Mouse (Mus musculus) cerebellum, postnatal 25 days (tissue): ENCODE results near the gene Adh5.

Experiments used
- DNase-seq, 2 experiments: peaks; one replicate each; pipeline ENCODE4 v3.0.0; 2021; ENCODE audit warnings: mixed read lengths in 2 of 2

Gene Adh5

DNA sequence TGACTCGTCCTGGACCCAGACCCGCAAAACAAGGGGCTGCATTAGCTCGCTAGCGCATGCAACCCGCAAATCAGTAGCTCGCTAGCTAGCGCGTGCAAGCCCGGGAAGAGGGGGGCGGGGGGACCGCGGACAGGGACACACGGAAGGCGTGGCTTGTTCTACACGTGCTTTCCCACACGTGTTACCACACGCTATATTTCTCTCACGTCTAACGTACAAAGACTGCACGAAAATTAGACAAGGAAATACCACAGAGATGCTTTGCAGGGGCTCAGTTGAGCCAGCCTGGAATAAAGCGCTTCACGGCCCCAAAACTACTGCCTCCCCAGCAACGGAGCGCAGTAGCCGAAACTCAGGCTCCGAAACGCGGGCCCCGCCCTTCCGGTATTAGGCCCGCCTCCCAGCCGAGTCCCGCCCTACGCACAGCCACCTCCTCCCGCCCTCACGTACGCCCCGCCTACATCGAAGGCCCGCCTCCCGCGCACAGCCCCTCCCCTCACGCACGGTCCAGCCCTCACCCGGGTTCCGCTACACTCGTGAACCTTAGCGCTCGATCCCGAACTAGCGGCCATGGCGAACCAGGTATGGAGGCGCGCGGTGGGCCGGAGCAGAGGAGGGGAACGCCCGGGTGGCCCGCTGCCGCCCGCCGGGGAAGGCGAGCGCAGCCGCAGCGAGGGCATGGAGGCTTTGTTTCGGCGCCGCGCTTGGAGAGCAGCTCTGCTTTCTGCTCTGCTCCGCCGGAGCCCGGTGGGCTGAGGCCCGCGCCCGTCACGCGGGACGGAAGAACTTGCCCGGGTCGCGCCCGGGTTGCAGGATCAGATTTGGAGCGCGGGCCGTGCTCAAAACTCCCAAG is at the start of gene Adh5:
Gene Adh5, plus strand, starts transcription at position 482 of the 853 bp plus-strand sequence.
- DNase-seq, result peak; percentile 90 to 96

DNA sequence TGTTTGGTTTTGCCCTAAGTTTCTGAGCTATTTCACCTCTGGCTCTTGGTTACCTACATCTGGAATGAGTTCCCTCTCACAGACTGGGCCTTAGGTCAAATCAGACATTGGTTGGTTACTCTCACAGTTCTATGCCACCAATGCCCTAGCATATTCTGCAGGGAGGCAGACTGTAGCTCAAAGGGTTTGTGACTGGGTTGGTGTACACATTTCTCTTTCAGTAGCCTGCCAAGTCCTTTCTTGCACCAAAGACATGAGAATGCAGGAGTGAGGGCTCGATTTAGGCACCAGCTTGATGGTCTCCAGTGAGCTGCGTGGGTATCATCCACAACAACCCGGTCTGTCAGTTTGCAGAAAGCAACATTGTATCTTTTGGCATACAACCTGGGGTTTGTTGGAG is 38.0 kb upstream of the Adh5 start:
- DNase-seq, result no peak

DNA sequence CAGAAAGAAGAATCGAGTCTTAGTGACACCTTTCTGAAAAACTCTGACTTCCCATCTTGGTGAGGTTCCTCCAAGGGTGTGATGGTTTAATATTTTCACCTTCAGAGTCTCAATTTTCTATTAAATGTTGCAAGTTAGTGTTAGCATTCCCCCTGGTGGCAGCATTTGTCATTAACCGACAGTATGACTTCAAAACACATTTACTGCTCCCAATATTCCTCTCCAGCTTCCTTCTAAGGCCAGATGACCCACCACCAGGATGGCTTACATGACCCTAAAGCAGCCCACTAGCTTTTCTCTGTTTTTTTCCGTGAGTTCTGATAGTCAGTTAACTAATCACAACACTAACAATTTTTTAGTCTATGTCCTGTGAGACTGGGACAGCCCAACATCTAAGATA is 37.6 kb upstream of the Adh5 start:
- peak; percentile 10 to 40 for DNase-seq

DNA sequence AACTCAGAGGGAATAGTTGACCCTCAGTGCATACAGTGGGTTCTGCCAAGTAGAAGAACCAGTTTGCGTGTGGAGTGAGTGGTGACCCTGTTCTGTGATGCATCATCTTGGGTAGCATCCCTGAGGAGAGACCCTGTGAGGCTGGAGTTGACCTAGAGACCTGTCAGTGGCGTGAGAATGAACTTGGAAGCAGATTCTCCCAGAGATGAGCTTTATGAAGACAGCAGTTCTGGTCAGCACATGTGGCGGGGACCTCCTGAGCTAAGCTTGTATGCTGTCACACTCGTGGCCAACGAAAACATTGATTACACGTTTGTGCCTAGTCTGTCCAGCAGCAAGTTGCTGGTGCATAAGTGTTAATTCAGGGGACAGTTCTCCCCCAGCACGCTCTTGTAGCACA is 37.1 kb upstream of the Adh5 start:
- no peak for DNase-seq

DNA sequence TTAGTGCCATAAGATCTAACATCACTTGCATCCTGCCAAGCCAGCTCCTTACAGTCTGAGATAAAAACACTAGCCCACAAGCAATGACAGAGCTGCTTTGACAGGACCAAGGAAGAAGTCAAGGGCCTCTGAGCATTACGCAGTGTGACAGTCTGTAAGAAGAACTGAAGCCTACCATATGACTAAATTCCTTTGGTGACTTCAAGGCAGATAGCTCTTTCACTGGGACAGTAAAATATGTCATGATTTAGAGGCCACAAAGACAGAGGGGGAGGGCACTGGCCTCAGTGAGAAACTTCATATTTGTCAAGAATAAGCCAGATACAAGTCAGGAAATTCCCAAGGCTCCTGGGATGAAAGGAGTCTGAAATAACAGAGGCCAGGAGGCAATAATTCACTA is 35.0 kb upstream of the Adh5 start:
- DNase-seq, result no peak

DNA sequence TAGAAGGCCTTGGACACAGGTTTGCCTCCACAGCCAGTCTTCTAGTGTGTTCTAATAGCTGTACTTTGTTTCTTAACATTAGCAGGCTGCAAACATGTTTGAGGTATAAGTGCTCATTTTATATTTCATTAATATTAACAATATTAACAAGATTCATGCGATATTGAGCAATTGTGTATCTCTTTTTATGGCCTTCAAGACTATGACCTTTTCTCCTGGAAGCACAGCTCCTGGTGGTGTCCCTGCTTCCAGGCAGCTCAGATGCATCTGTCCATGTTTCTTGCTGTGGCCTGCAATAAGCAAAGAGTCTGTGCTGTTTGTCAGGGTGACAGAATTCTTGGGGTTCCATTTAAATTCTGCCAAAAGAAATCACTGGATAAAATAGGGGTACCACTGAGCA is 33.3 kb upstream of the Adh5 start:
- DNase-seq, result no peak

DNA sequence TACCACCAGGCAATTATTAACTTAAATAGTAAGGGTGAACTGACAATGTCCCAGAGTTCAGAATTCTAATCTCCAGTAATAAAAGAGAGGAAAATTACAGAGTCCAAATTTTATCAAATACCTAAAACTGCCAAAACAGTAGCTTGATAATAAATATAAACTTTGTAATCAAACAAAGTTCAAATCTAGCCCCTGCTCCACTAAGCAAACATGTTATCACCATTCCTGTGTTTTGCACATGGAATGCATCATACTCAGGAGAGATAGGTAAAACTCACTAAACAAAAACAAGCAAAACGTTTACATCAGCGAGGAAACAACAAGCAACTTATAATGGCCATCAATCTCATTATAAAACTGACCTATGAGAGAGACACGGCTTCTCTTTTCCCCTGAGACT is 32.7 kb upstream of the Adh5 start:
- DNase-seq, result no peak

DNA sequence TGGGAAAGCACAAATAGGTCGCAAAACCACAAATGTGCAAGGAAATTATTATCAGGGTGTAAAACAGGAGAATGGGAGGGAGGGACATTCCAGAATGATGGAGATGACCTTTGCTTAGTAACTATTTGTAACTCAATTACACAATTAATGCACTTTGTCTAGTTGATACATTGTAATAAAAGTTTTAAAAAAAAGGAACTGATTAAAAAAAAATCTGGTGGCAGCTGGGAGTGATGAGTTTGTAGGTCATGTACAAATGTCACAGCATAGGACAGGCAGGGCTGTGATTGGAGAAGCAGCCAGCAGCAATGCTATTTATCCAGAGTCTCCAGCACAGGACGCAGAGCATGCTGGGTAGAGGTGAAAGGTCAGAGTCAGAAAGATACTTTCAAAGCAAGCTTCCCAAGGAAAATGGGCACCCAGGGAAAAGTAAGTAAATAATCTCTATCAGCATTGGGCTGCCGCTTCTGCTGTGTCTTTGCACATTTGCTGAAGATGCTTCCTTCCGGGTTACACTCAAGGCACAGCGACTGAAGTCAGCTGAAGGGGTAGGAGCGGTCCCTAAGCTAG is 27.7 kb upstream of the Adh5 start, which contains the start of gene Adh4:
Gene Adh4, plus strand, starts transcription at position 346 of the 570 bp plus-strand sequence.
- no peak for DNase-seq

DNA sequence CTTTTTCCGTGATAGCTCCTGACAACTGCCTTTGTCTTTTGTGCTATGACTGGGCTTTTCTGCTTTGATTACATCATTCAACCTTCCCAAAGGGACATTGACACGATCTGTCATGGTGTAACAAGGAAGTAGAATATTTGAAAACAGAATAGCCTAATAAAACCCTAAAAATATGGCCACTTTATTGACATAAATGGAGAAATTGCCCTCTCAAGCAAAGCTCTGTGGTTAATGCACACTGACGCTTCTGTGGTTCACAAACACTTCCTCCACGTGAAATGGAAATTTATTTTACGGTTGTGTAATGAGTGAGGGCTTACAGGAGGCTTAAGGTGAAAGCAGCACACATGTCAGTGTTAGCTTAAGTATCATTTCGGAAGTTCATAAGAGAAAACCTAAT is 23.5 kb upstream of the Adh5 start:
- DNase-seq, result no peak

DNA sequence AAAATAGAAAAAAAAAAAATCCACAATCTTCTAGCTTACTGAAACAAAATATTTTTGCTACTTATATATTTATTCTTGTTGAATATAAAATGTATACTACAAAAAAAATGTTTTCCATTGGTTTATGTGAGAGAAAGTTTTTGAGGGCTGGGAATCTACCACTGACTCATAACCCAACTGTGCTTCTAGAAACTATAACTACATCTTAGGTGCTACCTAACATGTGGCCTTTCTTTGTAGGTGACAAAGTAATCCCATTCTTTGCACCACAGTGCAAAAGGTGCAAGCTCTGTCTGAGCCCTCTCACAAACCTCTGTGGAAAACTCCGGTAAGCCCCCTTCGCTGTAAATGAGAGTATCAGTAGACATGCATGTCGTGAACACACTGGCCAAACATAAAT is 22.5 kb upstream of the Adh5 start:
- DNase-seq, result no peak

DNA sequence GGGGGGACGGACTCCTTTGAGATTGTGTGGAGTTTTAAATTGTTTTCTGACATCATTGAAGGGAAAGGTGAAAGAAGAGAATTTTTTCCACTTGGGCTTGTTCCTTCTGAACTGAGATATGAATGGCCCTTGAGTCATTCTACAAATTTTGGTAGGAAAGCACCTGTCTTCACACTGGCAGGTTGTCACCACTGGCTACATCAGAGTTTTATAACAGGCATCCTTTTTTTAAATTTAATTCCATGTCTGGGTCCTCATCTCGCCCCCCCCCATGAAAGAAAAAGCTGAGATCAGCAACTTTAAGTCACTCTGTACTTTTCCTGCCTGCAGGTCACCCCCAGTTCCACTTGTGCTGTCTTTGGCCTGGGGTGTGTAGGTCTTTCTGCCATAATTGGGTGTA is 19.2 kb upstream of the Adh5 start:
- DNase-seq, result no peak

DNA sequence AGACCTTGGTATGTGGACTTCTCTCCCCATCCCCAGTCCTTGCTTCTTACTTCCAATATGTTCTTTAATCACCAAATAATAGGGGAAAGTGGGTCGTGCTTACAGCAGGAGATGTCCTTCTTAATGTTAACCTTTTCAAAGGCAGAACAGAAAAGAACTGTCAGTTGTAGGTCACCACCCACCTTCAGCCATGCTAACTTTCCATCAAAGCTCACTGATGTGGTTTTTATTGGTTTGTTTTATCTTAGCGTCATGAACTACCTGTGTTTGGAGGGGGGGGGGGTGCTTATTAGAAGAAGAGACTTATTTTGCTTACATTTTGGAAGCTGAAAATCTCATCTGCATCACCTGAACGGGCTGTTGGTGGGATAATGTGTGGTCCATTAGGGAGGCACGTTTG is 18.6 kb upstream of the Adh5 start:
- no peak for DNase-seq

DNA sequence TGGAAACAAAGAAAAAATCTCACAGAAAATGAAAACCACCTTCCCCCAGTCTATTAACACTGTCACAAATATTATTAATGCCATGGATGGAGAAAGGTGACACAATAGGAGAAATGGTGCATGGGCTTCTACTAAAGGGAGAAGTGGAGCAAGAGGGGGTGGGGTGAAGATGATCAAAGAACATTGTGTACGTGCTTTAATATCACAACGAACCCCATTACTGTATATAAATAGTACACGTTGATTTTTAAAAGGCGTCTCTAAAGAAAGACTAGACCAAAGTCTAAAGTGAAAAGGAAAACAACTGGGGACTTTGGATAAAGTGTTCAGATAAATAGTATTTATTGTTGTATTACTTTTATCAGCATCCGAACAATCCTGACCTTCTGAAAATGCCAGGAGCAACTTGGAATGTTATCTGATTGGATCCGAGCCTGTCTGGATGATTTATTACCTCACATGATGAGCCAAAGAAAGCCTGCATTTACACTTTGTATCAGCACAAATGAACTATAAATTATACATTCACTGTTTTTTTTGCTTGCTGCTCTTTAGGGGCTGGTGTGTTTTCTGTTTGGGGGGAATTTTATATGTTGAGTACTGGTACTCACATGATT is 12.4 kb upstream of the Adh5 start:
- no peak for DNase-seq

DNA sequence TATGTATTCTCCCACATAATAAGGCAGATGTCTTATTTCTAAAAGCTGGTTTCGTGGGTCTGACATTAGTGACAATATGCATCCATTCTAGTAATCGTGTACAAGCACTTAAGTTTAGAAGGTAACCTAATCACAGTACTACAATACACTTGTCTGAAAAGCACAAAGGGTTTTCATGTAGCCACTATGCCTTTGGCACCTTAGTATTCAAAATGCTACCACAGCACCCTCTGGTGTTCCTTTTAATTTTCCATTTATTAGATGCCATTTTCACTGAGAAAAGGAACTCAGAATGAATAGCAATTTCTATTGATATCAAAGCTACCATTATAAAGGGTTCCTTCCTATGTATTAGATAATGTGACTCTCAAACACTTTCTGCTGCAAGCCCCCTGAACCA is 11.1 kb upstream of the Adh5 start:
- no peak for DNase-seq

DNA sequence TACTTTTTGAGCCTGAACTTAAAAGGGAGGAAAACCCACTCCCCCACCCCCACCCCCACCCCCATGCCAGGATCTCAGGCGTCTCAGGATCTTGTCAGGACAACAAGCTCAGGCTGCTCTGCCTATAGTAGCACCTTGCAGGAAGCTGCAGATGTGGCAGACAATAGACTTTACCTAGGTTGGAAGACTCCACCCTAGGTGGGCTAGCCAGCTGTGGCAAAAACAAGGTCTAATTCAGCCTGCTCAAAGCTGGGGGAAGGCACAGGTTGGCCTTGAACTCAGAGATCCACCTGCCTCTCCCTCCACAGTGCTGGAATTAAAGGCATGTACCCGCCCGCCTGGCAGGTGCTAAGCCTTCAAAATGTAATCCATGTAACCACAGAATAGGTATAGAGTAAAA is 4.2 kb upstream of the Adh5 start:
- no peak for DNase-seq

DNA sequence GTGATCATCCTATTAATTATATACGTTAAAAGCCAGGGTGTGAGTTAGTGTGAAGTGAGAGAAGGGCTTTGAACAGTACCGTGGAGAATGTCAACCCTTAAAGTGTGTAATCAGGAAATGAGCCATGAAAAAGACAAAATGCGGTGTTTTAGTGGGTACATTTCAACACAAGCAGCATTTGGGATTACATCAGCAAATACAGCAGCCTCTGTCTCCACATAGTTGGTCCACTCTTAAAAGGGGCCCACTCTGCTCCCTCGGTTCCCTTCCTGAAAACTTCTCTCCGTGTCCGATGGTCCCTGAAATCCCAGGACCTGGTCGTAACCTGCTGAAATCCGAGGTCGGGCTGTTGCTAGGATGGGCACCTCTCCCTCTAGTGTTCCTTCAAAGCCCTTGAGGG is 690 bp upstream of the Adh5 start:
- no peak for DNase-seq

DNA sequence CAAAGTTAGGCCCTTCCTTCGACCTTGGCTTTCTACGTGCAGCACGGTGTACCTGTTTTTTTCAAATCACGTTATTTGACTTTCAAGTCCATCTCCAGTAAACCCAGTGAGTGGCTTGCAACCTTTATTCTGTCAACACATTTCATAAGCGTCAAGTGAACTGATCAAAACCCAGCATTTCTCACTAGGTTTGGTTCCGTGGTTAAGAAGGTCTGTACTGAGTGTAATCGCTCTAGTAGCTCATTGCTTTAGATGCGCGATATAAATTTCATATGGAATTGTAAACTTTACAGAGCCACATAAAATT is 525 bp downstream of the Adh5 start:
- no peak for DNase-seq

DNA sequence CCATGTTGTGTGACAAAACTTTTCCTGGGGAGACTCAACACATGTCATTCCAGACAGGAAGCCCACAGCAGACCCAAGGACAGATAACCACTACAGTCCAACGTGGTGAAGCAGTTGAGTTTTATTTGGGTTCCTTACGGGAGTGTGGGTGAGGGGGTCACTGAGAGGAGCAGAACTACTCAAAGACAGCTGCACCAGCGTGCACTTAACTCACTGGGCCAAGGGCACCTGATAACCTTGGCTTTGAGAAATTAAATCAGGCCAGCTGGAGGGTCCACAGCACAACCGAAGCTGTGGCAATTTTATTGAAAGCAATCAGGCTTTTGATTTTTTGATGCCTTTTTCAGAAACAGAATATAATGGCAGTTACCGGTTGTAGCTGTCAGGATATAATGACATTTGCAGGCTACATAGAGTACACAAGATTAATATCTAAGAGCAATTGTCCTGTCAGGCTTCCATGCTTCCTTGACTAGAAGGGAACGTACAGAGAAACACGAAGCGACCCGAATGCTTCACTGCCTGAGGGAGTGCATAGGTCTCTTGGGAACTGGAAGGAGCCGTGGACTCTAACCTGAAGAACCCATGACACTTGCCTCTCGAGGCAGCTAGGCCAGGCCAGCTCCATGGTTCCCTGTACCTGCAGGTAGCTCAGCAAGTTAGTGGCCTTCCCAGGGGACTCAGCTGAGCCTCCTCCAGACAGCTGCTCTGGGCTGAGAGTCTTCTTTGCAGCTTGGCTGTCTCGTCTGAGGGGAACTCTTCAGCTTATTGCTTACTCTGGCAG is 5.4 kb downstream of the Adh5 start:
- no peak for DNase-seq

DNA sequence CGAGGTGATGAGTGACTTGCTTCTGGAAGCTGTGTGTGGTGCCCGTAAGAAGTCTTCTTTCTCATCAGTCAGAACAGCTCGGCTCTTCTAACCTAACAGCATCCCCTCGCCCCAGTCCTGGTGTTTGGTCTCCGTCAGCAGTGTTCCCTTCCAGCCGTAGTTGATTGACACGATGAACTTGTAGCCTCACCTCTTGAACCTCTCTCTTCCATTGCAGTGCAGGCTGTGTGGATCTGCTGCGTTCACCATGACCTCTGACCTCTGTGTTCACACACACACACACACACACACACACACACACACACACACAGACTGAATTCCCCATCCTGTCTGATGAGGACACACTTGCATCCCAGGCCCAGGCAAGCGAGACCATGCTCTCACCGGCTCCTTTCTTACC is 9.3 kb downstream of the Adh5 start:
- no peak for DNase-seq

DNA sequence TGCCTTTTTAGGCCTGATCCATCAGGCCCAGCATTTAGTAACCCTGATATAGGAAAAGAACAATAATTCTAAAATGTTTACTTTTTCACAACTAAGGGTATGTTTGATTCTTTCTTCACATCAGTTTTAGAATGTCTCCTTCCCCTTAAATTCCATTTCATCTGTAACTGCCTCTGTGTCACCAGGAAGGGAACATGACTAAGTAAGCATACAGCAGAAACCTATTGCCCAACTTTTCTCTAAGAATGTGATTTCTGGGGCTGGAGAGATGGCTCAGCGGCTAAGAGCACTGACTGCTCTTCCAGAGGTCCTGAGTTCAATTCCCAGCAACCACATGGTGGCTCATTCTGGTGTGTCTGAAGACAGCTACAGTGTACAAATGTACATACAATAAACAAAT is 11.3 kb downstream of the Adh5 start:
- no peak for DNase-seq

DNA sequence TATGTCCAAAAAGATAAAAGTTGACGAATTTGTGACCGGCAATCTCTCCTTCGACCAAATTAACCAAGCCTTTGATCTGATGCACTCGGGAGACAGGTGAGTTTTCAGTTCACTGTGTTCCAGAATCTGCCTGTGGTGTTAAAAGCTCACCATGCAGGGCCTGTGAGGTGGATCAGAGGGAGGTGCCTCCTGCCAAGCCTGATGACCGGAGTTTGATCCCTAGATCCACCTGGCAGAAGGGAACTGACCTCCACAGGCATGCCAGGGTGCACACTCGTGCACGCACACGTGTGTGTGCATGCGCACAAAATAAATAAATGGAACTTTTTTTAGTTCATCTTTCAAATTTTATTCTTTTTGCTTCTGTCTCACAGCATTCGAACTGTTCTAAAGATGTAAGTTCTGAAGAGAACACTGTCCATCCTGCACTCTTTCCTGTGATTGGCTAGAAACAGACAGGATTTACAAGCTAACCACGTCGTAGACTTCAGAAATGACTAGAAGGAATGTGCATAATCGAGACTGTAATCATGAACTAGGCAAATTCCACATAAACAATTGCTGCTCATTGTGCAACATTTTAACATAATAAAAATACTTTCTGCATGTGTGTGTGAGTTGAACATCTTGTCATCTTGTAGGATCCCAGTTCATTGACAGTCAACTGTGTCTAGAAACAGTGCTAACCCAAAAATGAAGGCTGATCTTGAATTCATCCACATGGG is 12.0 kb downstream of the Adh5 start:
- no peak for DNase-seq

DNA sequence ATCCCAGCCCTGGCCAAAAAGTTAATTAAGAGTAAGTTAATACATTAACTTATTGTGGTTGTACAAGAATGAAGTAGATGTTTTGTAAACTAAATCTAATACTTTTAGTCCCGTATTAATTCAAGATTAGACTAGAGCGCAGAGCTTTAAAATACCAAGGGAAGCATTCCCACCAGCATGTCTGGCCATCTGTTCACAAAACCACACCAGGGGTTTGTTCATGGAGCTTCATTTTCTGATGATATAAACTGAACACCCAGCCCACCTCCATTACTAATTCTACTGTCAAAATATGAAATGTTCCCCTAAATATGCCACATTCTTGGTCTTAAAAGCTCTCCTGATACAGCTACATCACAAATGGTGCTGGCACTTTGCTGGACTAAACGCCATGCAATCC is 15.5 kb downstream of the Adh5 start:
- DNase-seq, result no peak

DNA sequence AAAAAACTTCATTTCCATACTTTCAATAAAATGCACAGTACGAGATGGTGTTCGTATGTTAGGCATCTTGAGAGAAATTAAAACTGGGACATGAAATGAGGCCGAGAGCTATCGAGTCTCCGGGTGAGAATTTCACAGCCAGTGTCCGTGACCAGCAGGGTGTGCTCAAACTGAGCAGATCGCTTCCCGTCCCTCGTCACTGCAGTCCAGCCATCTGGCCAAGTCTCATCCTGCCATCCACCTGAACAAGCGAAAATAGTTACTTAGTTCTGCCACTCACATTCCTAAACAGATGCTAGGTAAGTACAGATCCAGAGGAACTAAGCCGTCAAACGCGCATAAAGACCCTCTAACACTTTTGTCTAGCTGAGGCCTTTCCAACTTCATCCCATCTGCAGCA is 17.4 kb downstream of the Adh5 start:
- DNase-seq, result peak; percentile 78 to 85
